Mouse (Mus musculus): ENCODE results near the gene Actr2.

DNA sequence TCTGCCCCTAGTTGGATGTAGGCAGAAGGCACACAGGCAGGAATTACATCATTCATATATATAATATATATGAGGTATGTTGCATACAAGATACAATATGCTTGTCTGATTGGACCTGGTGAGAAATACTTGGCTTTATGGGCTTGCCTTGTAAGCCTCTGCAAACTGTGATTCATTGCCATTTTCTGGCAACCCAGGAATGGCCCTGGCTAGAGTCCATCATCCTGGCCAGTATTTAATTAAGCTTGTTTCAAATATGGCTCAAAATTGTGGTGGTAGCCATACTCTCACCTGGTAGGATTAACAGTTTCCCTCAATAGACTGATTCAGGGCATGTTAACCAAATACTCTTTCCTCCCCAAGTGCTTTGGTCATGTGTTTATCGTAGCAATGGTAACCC is 46.6 kb downstream of the Actr2 start:
- no peak for TF ChIP-seq CTCF (IDR thresholded peaks at IDR 0.05; ENCODE audit: low read depth)
- no peak for TF ChIP-seq EP300 (IDR thresholded peaks at IDR 0.05; ENCODE audit: low read depth)

Data from liver, embryonic 14.5 days (tissue).